Mouse (Mus musculus) T-helper 1 cell (primary cell): Measurements from ENCODE around the gene D430019H16Rik.

Experiments
- in situ Hi-C: fragments of 300-600 bp; cut with MboI, MseI; formaldehyde crosslinking; loops from one replicate; pipeline ENCODE4 v1.15.1; 2025; ENCODE audit warnings: high pct_unique_total_duplicates

D430019H16Rik gene

GRCm38 (mm10) chr12:105483503-105483902, 29.8 kb downstream of the D430019H16Rik start:
- in situ Hi-C loops, result no loop called here

GRCm38 (mm10) chr12:105490227-105490626, 36.6 kb downstream of the D430019H16Rik start:
- in situ Hi-C loops, result no loop called here

GRCm38 (mm10) chr12:105490794-105491193, 37.1 kb downstream of the D430019H16Rik start:
- in situ Hi-C loops, result no loop called here

- in situ Hi-C loops, result loop anchor here (5.0 kb wide), 1 partner anchor 88 kb away; no protein-coding TSS in a partner anchor
Measured at GRCm38 (mm10) chr12:105494796-105495195, 41.1 kb downstream of the D430019H16Rik start.

GRCm38 (mm10) chr12:105497894-105498293, 44.2 kb downstream of the D430019H16Rik start:
- in situ Hi-C loops, result loop anchor here (5.0 kb wide), 1 partner anchor 84 kb away; no protein-coding TSS in a partner anchor

GRCm38 (mm10) chr12:105498423-105498822, 44.8 kb downstream of the D430019H16Rik start:
- in situ Hi-C loops, result loop anchor here (5.0 kb wide), 1 partner anchor 84 kb away; no protein-coding TSS in a partner anchor

GRCm38 (mm10) chr12:105498842-105499241, 45.2 kb downstream of the D430019H16Rik start:
- in situ Hi-C loops, result loop anchor here (5.0 kb wide), 1 partner anchor 83 kb away; no protein-coding TSS in a partner anchor

GRCm38 (mm10) chr12:105500940-105501339, 47.3 kb downstream of the D430019H16Rik start:
- in situ Hi-C loops, result no loop called here

GRCm38 (mm10) chr12:105504736-105505135, 51.1 kb downstream of the D430019H16Rik start:
- in situ Hi-C loops, result no loop called here

GRCm38 (mm10) chr12:105511109-105511508, 57.5 kb downstream of the D430019H16Rik start:
- in situ Hi-C loops, result no loop called here

GRCm38 (mm10) chr12:105511671-105512502, 58.2 kb downstream of the D430019H16Rik start:
- in situ Hi-C loops, result no loop called here

- in situ Hi-C loops, result no loop called here
Measured at GRCm38 (mm10) chr12:105514111-105514510, 60.5 kb downstream of the D430019H16Rik start.

- in situ Hi-C loops, result no loop called here
Measured at GRCm38 (mm10) chr12:105517026-105517675, 63.5 kb downstream of the D430019H16Rik start.

- in situ Hi-C loops, result no loop called here
Measured at GRCm38 (mm10) chr12:105519851-105520250, 66.2 kb downstream of the D430019H16Rik start.

- in situ Hi-C loops, result no loop called here
Measured at GRCm38 (mm10) chr12:105521170-105521762, 67.6 kb downstream of the D430019H16Rik start.

- in situ Hi-C loops, result no loop called here
Measured at GRCm38 (mm10) chr12:105523737-105524136, 70.1 kb downstream of the D430019H16Rik start.

GRCm38 (mm10) chr12:105526186-105526585, 72.5 kb downstream of the D430019H16Rik start:
- in situ Hi-C loops, result no loop called here

GRCm38 (mm10) chr12:105526829-105527228, 73.2 kb downstream of the D430019H16Rik start:
- in situ Hi-C loops, result no loop called here

GRCm38 (mm10) chr12:105529545-105529944, 75.9 kb downstream of the D430019H16Rik start:
- in situ Hi-C loops, result no loop called here

GRCm38 (mm10) chr12:105531724-105532371, 78.2 kb downstream of the D430019H16Rik start:
- in situ Hi-C loops, result no loop called here

GRCm38 (mm10) chr12:105534842-105535241, 81.2 kb downstream of the D430019H16Rik start:
- in situ Hi-C loops, result loop anchor here (5.0 kb wide), 1 partner anchor 1003 kb away; no protein-coding TSS in a partner anchor
